ENCODE assay signal across 32 mouse cellular contexts in genomic region chr2:152129778-152130177, GRCm38 (mm10). TPM values are rescaled to one million over a fixed set of nuclear protein-coding genes. Genes with fewer than 3 reads are reported as not detected.
DNase-seq lines count a peak whose midpoint lies in the region; ATAC-seq and TF ChIP-seq lines count a peak whose summit lies in the region.
"Had no signal": no experiment of that assay in that cellular context is flagged by ENCODE, and none has a peak within 500 bp of the region (broad histone marks: within the 10 kb centered on the region; RNA-seq: fewer than 3 reads in every experiment).

No protein-coding gene starts in this region.

- H3K9ac ChIP-seq in forebrain, embryonic 14.5 days (ENCODE audit: low read length): no peak overlapping the region
- H3K9ac ChIP-seq: embryonic facial prominence, embryonic 12.5 days; embryonic facial prominence, embryonic 15.5 days; forebrain, embryonic 15.5 days; heart, embryonic 12.5 days; heart, embryonic 15.5 days; hindbrain, embryonic 13.5 days had no signal

- H3K4me1 ChIP-seq in forebrain, embryonic 14.5 days (ENCODE audit: control insufficient read depth, insufficient read depth, low read length): no peaks in the 10 kb centered on the region
- H3K4me1 ChIP-seq: forebrain, embryonic 15.5 days; heart, embryonic 12.5 days; hindbrain, embryonic 13.5 days had no signal

- intact Hi-C loops in left cerebral cortex, adult 2 months (cut with DNase I): loop anchor here (1.0 kb wide), 1 partner anchor 27 kb away; no protein-coding TSS in a partner anchor
- intact Hi-C loops in left cerebral cortex, postnatal 10 days (cut with DNase I): no loop called here
- intact Hi-C loops in left cerebral cortex, postnatal 25 days (cut with DNase I): no loop called here

- no peak overlapping the region for H3K4me2 ChIP-seq in forebrain, embryonic 14.5 days (ENCODE audit: low read length)
- H3K4me2 ChIP-seq: embryonic facial prominence, embryonic 12.5 days; embryonic facial prominence, embryonic 15.5 days; forebrain, embryonic 15.5 days; heart, embryonic 12.5 days; heart, embryonic 15.5 days; hindbrain, embryonic 13.5 days had no signal

- no peak for TF ChIP-seq CTCF in left cerebral cortex, adult 2 months (IDR thresholded peaks at IDR 0.05)

- no peaks in the 10 kb centered on the region for H3K36me3 ChIP-seq in forebrain, embryonic 14.5 days (ENCODE audit: control insufficient read depth, insufficient read depth, low read length)
- H3K36me3 ChIP-seq: embryonic facial prominence, embryonic 12.5 days; embryonic facial prominence, embryonic 15.5 days; forebrain, embryonic 15.5 days; G1E; heart, embryonic 12.5 days; heart, embryonic 15.5 days; hindbrain, embryonic 10.5 days; hindbrain, embryonic 13.5 days had no signal

- H3K9me3 ChIP-seq in forebrain, embryonic 14.5 days (replicated peaks; ENCODE audit: control insufficient read depth, low read length): no peaks in the 10 kb centered on the region
- H3K9me3 ChIP-seq: embryonic facial prominence, embryonic 15.5 days; forebrain, embryonic 15.5 days; G1E; heart, embryonic 12.5 days; heart, embryonic 15.5 days; hindbrain, embryonic 10.5 days; hindbrain, embryonic 13.5 days had no signal

- 67% methylated on average over 3 of the region's 3 CpGs for WGBS in forebrain, embryonic 14.5 days

- no peak overlapping the region for H3K4me3 ChIP-seq in left cerebral cortex, adult 2 months
- no peak overlapping the region for H3K4me3 ChIP-seq in forebrain, embryonic 14.5 days (ENCODE audit: low read depth, low read length)
- H3K4me3 ChIP-seq: embryonic facial prominence, embryonic 12.5 days; embryonic facial prominence, embryonic 15.5 days; forebrain, embryonic 15.5 days; heart, embryonic 12.5 days; heart, embryonic 15.5 days; hindbrain, embryonic 10.5 days; hindbrain, embryonic 13.5 days had no signal

- DNase-seq in frontal cortex, adult 2 months (ENCODE audit: extremely low spot score in 1 of 2, low spot score in 1 of 2): peak; percentile 63 to 77
- DNase-seq in frontal cortex, postnatal 25 days (ENCODE audit: low spot score in 2 of 2): no peak
- no peak for DNase-seq in left cerebral cortex, adult 2 months (ENCODE audit: extremely low spot score in 1 of 2, low spot score in 2 of 2)
- no peak for DNase-seq in left cerebral cortex, postnatal 10 days (ENCODE audit: extremely low spot score in 1 of 2, low spot score in 2 of 2)
- peak; percentile 57 to 61 for DNase-seq in right cerebral cortex, adult 2 months (ENCODE audit: low spot score in 2 of 2)
- DNase-seq in right cerebral cortex, postnatal 10 days (ENCODE audit: low spot score in 2 of 2): no peak
- DNase-seq in left cerebral cortex, postnatal 25 days (ENCODE audit: low spot score in 2 of 2): peak; percentile 38 to 86
- DNase-seq in forebrain, embryonic 14.5 days (ENCODE audit: low spot score): no peak
- DNase-seq: adrenal gland, postnatal 10 days; adrenal gland, postnatal 36 days; B cell, adult 2 months; cerebellum, adult 11 months; cerebellum, adult 2 months; cerebellum, adult 9-11 months; cerebellum, postnatal 25 days; gastrocnemius, postnatal 25 days; heart, adult 18-20 months; heart, postnatal 10 days; heart, postnatal 36 days had no signal

- ATAC-seq in forebrain, embryonic 14.5 days: no peak
- ATAC-seq: forebrain, embryonic 15.5 days; hindbrain, embryonic 16.5 days; Patski had no signal

- H3K27me3 ChIP-seq in forebrain, embryonic 14.5 days (replicated peaks; ENCODE audit: control insufficient read depth, insufficient read depth, low read length): no peaks in the 10 kb centered on the region
- H3K27me3 ChIP-seq: embryonic facial prominence, embryonic 12.5 days; embryonic facial prominence, embryonic 15.5 days; forebrain, embryonic 15.5 days; heart, embryonic 12.5 days; hindbrain, embryonic 13.5 days had no signal

- peak overlapping the region; percentile 66 for H3K27ac ChIP-seq in left cerebral cortex, adult 2 months
- no peak overlapping the region for H3K27ac ChIP-seq in forebrain, embryonic 14.5 days (ENCODE audit: low read depth, low read length)
- H3K27ac ChIP-seq: embryonic facial prominence, embryonic 12.5 days; embryonic facial prominence, embryonic 15.5 days; forebrain, embryonic 15.5 days; heart, embryonic 15.5 days; hindbrain, embryonic 10.5 days; hindbrain, embryonic 13.5 days had no signal

RNA-seq across cellular contexts. Expression of gene Tcf15, which starts 13.6 kb away (rescaled TPM):
- 3.3 TPM in 2 replicates for polyA plus RNA-seq in frontal cortex, adult 2 months (2012; rRNA removed)
- 1 to 10 TPM; 1.6 to 2.4 TPM for total RNA-seq in left cerebral cortex, adult 2 months (2021)
- total RNA-seq in left cerebral cortex, postnatal 10 days (2021): under 1 TPM; 0.60 to 0.61 TPM
- 1 to 10 TPM in 1 of 2 experiments, under 1 TPM in 1; 0.76 to 1.1 TPM for total RNA-seq in left cerebral cortex, postnatal 25 days (2021)
- 1.1 and 1.7 TPM in 2 replicates for polyA plus RNA-seq in forebrain, embryonic 14.5 days (2014; fragmentation: Nextera tagmentation; extraction: Ambion mirVana)
- total RNA-seq: CH12.LX, G1E had no signal
- polyA plus RNA-seq: G1E, Patski had no signal

RNA-seq across cellular contexts. Expression of gene Srxn1, which starts 24.5 kb away (rescaled TPM):
- 91.2 and 95.2 TPM in 2 replicates for polyA plus RNA-seq in frontal cortex, adult 2 months (2012; rRNA removed)
- total RNA-seq in left cerebral cortex, adult 2 months (2021): 100 to 1,000 TPM in 1 of 2 experiments, 10 to 100 TPM in 1; 98.3 to 114 TPM
- 10 to 100 TPM; 38.1 to 38.8 TPM for total RNA-seq in left cerebral cortex, postnatal 10 days (2021)
- 10 to 100 TPM; 85.6 to 96.7 TPM for total RNA-seq in left cerebral cortex, postnatal 25 days (2021)
- 11.8 and 12.0 TPM in 2 replicates for polyA plus RNA-seq in forebrain, embryonic 14.5 days (2014; fragmentation: Nextera tagmentation; extraction: Ambion mirVana)
- total RNA-seq: CH12.LX had no signal

RNA-seq across cellular contexts. Expression of gene Scrt2, which starts 48.4 kb away (rescaled TPM):
- 15.5 and 19.7 TPM in 2 replicates for polyA plus RNA-seq in frontal cortex, adult 2 months (2012; rRNA removed)
- total RNA-seq in left cerebral cortex, adult 2 months (2021): 10 to 100 TPM; 18.7 to 23.9 TPM
- total RNA-seq in left cerebral cortex, postnatal 10 days (2021): 1 to 10 TPM; 7.8 to 8.5 TPM
- 10 to 100 TPM; 15.2 to 18.5 TPM for total RNA-seq in left cerebral cortex, postnatal 25 days (2021)
- 16.1 and 16.2 TPM in 2 replicates for polyA plus RNA-seq in forebrain, embryonic 14.5 days (2014; fragmentation: Nextera tagmentation; extraction: Ambion mirVana)
- total RNA-seq: CH12.LX; common myeloid progenitor, adult 5-6 weeks; gastrocnemius, adult 8-10 months; gastrocnemius, postnatal 25 days; heart, adult 18-20 months; heart, postnatal 10 days; heart, postnatal 36 days had no signal
- polyA plus RNA-seq: G1E; heart, embryonic 15.5 days; Patski had no signal

Comparison
In these comparisons a context has a peak if more than half of its experiments do, and no peak if none do; other contexts are left out.
1. DNase-seq: peak in frontal cortex, adult 2 months (2 of 2), right cerebral cortex, adult 2 months (2 of 2) and left cerebral cortex, postnatal 25 days (2 of 2); none in frontal cortex, postnatal 25 days (0 of 2), left cerebral cortex, adult 2 months (0 of 2), left cerebral cortex, postnatal 10 days (0 of 2), right cerebral cortex, postnatal 10 days (0 of 2) and forebrain, embryonic 14.5 days (single experiment).